Mouse (Mus musculus) megakaryocyte, embryonic 14.5 days (primary cell): ENCODE measurements around the gene Fgf18. TPM values are rescaled to one million over a fixed set of nuclear protein-coding genes. Genes with fewer than 3 reads are reported as not detected.

Experiments used
- H3K27me3 ChIP-seq: replicated peaks from 2 replicates; pipeline ENCODE3; 2012; ENCODE audit warnings: inconsistent platforms
- H3K36me3 ChIP-seq: replicated peaks from 2 replicates; pipeline ENCODE3; 2012; ENCODE audit warnings: low read length, inconsistent platforms, mixed read lengths
- H3K4me1 ChIP-seq: 2 replicates; pipeline ENCODE4 v1.6.1; 2012; ENCODE audit warnings: inconsistent platforms
- H3K4me3 ChIP-seq: replicated peaks from 2 replicates; pipeline ENCODE3; 2012; ENCODE audit warnings: moderate library complexity, mild to moderate bottlenecking, inconsistent platforms
- H3K9me3 ChIP-seq: 2 replicates; pipeline ENCODE4 v1.6.1; 2012; ENCODE audit warnings: inconsistent platforms
- FLI1 ChIP-seq: IDR thresholded peaks from 2 replicates; pipeline ENCODE4 v1.6.1; 2012; ENCODE audit warnings: low read length, inconsistent platforms, mixed read lengths
- GATA1 ChIP-seq: IDR thresholded peaks from 3 replicates; pipeline ENCODE4 v1.6.1; 2012; ENCODE audit warnings: mixed read lengths, low read length, inconsistent platforms, borderline replicate concordance
- polyA plus RNA-seq: library from polyadenylated mRNA; stranded (reverse); fragments of >175 nt; gene quantifications from 2 replicates; pipeline ENCODE4 v1.2.3, GENCODE M21; 2012; ENCODE audit warnings: low replicate concordance; ENCODE audit not compliant: insufficient read depth

Gene Fgf18
- not detected in 2 replicates for polyA plus RNA-seq

DNA sequence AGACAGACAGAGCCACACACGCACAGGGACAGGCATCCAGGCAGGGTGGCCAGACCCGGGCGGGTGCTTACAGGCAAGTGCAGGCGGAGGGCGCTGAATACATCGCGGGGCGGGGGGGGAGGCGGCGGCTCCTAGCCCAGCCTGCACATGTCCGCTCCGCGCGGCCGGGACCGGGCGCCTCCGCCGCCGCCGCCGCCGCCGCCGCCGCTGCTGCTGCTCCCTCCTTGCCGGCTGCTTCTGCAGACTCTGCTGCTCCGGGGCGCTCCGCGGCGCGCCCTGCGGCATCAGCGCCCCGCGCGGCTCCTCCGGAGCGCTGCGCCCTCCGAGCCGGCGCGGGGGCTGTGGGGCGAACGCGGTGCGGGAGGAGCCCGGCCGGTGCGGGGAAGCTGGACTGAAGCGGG, at the start of gene Fgf18:
Fgf18 (minus strand) TSS at position 230 of the 401 bp plus-strand sequence.
- peaks cover 31% of the 10 kb centered on the region for H3K4me1 ChIP-seq
- peaks cover 64% of the 10 kb centered on the region for H3K27me3 ChIP-seq
- H3K36me3 ChIP-seq: peaks cover 31% of the 10 kb centered on the region
- TF ChIP-seq GATA1 (no peak), FLI1 (no peak)
- H3K4me3 ChIP-seq: peak within 1 kb of the TSS; percentile 91
- no peaks in the 10 kb centered on the region for H3K9me3 ChIP-seq

DNA sequence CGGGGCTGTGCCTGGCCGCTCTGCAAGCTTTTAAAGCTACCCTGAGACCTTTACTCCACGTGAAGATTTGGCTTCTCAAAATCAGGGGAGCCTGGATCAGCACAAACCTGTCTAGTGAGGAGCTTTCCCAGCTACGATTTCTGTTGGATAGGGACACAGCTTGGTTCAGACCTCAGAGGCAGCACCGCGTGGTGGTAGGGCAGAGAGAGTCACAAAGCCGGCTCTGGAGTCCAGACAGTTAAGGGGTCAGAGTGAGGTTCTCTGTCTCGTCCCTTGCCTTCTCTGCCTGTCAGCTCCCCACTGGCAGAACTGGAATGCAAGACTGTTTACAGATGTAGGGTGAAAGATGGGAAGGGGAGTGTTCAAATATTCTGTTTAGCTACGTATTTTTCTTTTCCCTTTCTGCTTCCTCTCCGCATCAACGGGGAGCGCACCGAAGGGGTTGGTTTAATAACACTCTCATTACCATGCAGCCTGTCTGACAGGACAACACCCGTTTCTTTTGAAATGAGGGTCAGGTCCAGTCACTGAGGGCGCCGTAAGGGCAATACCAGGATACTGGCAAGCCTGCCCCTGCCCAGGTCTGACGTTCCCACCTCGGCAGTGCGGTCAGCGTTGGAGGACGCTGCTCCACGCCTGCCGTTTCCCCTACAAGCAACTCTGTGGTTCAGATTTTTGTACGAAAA, 49.4 kb upstream of the Fgf18 start:
- no peaks in the 10 kb centered on the region for H3K36me3 ChIP-seq
- peaks cover 28% of the 10 kb centered on the region for H3K4me1 ChIP-seq
- H3K27me3 ChIP-seq: peaks cover 94% of the 10 kb centered on the region
- peaks cover 36% of the 10 kb centered on the region for H3K9me3 ChIP-seq
- TF ChIP-seq FLI1: no peak
- TF ChIP-seq GATA1: no peak
- H3K4me3 ChIP-seq: no peak overlapping the region

DNA sequence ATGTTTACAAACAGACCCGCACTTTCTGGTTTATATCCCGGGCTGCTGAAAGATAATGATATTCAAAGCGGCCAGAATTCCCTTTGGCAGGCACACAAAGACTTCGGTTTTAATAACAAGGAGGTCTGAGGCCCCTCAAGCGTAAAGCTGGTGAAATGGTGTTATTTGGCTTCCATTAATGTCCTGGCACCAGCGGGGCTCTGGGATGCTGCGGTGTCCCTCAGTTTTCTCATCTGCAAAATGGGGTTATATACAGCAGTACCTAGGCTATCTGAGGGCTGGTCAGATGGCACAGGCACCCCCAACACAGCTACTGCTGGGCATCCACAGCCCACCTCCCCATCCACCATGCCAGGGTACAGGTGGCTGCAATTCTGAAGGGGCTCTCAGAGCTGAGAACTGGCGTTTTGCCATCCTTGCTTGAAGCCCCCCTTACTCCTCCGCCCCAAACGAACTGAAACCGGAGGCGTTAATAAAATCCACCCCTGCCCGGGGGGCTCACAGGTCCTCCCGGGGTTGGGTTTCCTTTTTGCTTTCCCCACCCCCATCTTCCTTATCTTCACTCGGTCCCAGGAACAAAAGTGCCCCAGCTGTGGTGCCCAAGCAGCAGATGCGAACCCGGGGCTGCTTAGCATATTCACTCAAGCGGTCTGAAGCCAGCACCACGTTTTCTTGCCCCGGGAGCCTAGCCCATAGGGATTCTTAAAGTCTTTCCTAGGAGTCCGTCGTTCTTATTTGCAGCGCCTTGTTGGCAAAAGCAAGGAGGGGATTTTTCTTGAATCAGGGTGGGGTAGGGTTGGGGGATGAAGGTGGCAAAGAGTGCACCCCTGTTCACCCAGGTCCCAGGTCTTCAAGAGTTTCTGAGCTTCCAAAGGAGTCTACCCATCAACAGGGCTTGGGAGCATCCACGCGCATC, 48.6 kb upstream of the Fgf18 start:
- H3K4me1 ChIP-seq: peaks cover 20% of the 10 kb centered on the region
- H3K4me3 ChIP-seq: no peak overlapping the region
- peaks cover 36% of the 10 kb centered on the region for H3K9me3 ChIP-seq
- no peaks in the 10 kb centered on the region for H3K36me3 ChIP-seq
- peaks cover 94% of the 10 kb centered on the region for H3K27me3 ChIP-seq
- TF ChIP-seq GATA1 (no peak), FLI1 (no peak)

DNA sequence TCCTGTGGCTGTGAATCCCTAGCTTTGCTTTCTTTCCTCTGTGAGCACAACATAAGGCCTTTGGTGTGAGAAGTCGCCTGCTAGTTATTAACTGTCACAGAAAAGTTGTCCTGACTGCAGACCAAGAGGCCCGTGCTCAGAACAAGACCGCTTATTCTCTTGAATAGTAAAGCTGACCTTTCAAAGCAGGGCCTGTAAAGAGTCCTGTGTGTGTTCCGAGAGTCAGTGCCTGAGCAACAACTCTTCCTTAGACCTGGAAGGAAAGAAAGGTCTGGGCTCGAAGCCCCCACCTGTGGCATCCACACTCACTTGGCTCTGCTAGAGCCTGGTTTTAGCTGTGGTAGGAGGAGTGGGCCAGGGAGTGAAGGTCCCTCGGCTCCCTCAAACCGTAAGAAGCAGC, 47.9 kb upstream of the Fgf18 start:
- TF ChIP-seq GATA1 (no peak), FLI1 (no peak)
- peaks cover 93% of the 10 kb centered on the region for H3K27me3 ChIP-seq
- H3K4me3 ChIP-seq: no peak overlapping the region

DNA sequence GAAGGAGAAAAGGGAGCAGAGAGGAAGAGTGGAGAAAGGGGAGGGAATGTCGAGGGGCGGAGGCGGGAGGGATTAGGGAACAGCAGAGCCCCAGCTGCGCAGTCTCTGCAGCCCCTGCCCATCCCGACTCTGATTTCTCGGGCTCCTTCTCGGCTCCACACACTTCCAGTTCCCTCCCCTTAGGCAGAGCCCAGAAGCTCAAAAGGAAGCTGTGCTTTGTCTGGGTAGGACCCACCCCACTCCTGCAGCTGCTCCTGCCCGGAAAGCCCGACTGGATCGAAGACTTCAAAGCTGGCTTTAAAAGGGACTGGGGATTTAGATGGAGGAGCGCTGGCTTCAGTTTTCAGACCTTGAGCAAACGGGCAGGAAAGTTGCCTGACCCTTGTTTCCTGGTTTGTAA, 46.5 kb upstream of the Fgf18 start:
- Histone ChIP-seq H3K9me3 (peaks cover 29% of the 10 kb centered on the region), H3K4me1 (peaks cover 6% of the 10 kb centered on the region; the same call in 1 of the 2 replicates), H3K36me3 (no peaks in the 10 kb centered on the region), H3K27me3 (peaks cover 83% of the 10 kb centered on the region), H3K4me3 (no peak overlapping the region)
- TF ChIP-seq FLI1 (no peak), GATA1 (no peak)

More for the DNA sequence above, 47.9 kb upstream of the Fgf18 start:
- Histone ChIP-seq H3K4me1 (peaks cover 15% of the 10 kb centered on the region), H3K9me3 (peaks cover 36% of the 10 kb centered on the region), H3K36me3 (no peaks in the 10 kb centered on the region)

DNA sequence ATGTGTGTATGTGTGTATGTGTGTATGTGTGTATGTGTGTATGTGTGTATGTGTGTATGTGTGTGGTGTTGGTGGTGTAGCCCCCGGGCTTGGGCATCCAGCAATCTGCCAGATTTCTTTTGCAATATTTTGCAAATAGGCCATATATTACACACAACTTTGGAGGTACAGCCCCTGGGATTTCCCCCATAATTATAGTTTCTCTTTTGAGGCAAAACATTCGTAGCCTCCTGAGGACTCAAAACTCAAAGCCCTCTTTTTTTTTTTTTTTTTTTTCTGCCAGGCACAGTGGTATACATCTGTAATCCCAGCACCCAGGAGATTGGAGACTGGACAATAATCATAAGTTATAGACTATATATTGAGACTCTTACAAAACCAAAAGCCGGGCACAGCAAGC, 34.6 kb upstream of the Fgf18 start:
- peaks cover 66% of the 10 kb centered on the region for H3K27me3 ChIP-seq
- no peaks in the 10 kb centered on the region; the same call in 1 of the 2 replicates for H3K4me1 ChIP-seq
- no peaks in the 10 kb centered on the region for H3K36me3 ChIP-seq
- TF ChIP-seq FLI1: no peak
- TF ChIP-seq GATA1: no peak
- no peaks in the 10 kb centered on the region for H3K9me3 ChIP-seq
- H3K4me3 ChIP-seq: no peak overlapping the region

DNA sequence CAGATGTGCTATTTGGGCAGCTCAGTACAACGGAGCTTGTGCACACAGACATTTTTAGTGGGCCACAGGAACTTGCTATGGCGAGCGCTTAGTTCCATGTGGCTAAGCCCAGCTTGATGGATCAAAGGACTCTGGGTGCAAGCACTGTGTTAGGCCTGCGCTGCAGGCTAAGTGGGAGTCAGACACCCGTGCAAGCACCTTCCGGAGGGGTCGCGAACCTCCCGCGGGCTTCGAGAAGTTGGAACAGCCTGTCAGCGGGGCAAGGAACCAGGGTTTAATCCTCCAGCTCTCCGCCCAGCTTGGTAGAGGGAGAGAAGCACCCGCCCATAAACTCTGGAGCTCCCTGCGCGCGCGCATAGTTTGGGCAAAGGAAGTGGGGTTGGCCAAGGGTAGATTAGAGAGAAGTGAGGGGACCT, 33.5 kb upstream of the Fgf18 start:
- H3K27me3 ChIP-seq: peaks cover 70% of the 10 kb centered on the region
- no peak overlapping the region for H3K4me3 ChIP-seq
- H3K4me1 ChIP-seq: no peaks in the 10 kb centered on the region; the same call in 1 of the 2 replicates
- TF ChIP-seq GATA1: no peak
- TF ChIP-seq FLI1: no peak
- no peaks in the 10 kb centered on the region for H3K36me3 ChIP-seq
- no peaks in the 10 kb centered on the region for H3K9me3 ChIP-seq

DNA sequence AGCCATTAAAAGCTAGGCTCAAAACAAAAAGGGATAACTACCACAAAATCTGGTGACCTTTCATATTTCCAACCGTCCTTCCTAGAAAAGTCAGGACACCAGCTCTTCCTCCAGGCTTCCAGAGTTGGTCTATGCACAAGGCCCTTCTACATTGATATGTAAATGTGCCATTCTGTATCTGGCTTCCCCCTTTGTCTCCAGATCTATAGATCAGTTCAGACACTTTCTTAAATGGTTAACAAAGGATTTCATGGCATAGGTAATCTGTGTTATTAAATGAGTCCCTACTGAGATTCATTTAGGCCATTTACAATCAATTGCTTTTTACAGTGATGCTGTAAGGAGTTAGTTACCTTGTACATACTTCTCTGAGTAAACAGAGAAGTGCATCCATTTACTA, 32.6 kb upstream of the Fgf18 start:
- H3K4me3 ChIP-seq: no peak overlapping the region
- H3K36me3 ChIP-seq: no peaks in the 10 kb centered on the region
- H3K9me3 ChIP-seq: no peaks in the 10 kb centered on the region
- H3K27me3 ChIP-seq: peaks cover 70% of the 10 kb centered on the region
- no peaks in the 10 kb centered on the region; the same call in 1 of the 2 replicates for H3K4me1 ChIP-seq
- TF ChIP-seq FLI1 (no peak), GATA1 (no peak)

DNA sequence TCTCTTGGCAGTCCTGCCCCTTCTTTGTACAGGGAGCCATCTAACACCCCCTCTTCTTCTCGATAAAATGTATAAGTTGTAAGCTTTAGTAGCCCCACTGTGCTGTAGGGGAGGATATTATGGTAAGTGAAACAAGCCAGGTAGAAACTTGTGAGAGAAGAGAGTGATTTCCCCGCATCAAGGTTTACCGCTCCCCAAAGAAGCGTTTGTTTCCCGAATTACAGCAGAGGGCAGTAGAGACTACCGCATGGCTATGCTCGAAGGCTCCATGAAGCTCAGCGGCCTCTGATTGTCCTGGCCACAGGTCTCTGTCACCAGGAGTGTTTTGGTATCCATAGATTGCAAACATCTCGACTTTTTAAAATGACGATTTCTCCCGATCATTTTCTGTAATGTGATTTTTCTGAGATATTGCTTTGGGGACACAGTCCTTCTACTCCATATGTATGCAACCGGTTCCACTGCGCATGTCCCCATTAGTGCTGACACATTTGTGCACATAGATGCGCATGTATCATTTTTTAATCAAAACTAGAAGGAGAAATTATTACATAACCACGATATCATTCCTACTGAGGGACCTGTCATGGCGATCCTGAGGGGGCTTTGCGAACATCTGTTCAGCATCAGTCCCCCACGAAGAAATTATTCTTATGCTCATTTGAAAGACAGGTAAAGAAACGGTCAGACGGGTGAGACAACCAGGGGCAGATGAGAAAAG, 29.5 kb upstream of the Fgf18 start:
- no peaks in the 10 kb centered on the region for H3K36me3 ChIP-seq
- H3K4me3 ChIP-seq: no peak overlapping the region
- TF ChIP-seq FLI1 (no peak), GATA1 (no peak)
- H3K4me1 ChIP-seq: no peaks in the 10 kb centered on the region; the same call in 1 of the 2 replicates
- H3K9me3 ChIP-seq: no peaks in the 10 kb centered on the region
- H3K27me3 ChIP-seq: peaks cover 67% of the 10 kb centered on the region

DNA sequence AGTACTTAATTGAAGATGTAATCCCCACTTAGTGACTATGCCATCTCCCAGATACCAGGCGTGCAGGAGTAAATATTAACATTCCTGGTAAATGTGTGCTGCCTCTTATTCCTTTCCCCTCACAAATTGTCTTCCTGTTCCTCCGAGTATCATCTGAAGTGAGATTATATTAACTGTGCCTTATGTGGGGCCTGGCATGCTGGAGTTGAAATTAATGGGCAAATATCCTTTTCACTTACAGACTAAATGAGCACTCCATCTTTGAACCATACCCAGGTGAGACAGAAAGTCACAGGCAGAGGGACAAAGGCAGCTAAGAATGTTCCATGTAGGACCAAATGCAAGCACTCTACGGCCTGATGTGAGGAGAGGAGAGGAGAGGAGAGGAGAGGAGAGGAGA, 28.6 kb upstream of the Fgf18 start:
- no peaks in the 10 kb centered on the region for H3K36me3 ChIP-seq
- no peaks in the 10 kb centered on the region for H3K9me3 ChIP-seq
- H3K4me3 ChIP-seq: no peak overlapping the region
- peaks cover 62% of the 10 kb centered on the region for H3K27me3 ChIP-seq
- no peaks in the 10 kb centered on the region for H3K4me1 ChIP-seq
- TF ChIP-seq FLI1 (no peak), GATA1 (no peak)
